Mouse (Mus musculus) left cerebral cortex, adult 2 months (tissue): ENCODE results near the gene Mup2. TPM values are rescaled to one million over a fixed set of nuclear protein-coding genes. Genes with fewer than 3 reads are reported as not detected.
"Not testable (repeated sequence)": the region's sequence is repeated elsewhere in the genome, so short reads cannot be mapped to it uniquely, and the experiment has no call there.

Experiments used
- DNase-seq, 2 experiments: peaks; one replicate each; pipeline ENCODE4 v3.0.0; 2021 to 2022; ENCODE audit warnings: low spot score in 2 of 2, mixed read lengths in 1 of 2; ENCODE audit errors: extremely low spot score in 1 of 2
- H3K27ac ChIP-seq: fragments of 200-600 bp; 2 replicates; pipeline ENCODE4 v1.8.1; 2022
- H3K4me3 ChIP-seq: fragments of 200-600 bp; 2 replicates; pipeline ENCODE4 v1.8.1; 2022
- intact Hi-C: fragments of 180-260 bp; cut with DNase I; formaldehyde crosslinking; loops from one replicate; pipeline ENCODE4 v1.15.1; 2025
- long read RNA-seq, 2 experiments: library from polyadenylated mRNA; stranded (forward); transcript quantifications; one replicate each; pipeline ENCODE4 v2.0.0; 2021; ENCODE audit warnings: borderline mapping rate in 2 of 2
- total RNA-seq, 2 experiments: library from RNA; stranded (reverse); gene quantifications; 2 replicates each; pipeline ENCODE4 v1.2.3; 2021

Gene Mup2
- total RNA-seq = not detected
- long read RNA-seq, experiment 1 = 0 reads
- long read RNA-seq, experiment 2 = 0 reads

DNA sequence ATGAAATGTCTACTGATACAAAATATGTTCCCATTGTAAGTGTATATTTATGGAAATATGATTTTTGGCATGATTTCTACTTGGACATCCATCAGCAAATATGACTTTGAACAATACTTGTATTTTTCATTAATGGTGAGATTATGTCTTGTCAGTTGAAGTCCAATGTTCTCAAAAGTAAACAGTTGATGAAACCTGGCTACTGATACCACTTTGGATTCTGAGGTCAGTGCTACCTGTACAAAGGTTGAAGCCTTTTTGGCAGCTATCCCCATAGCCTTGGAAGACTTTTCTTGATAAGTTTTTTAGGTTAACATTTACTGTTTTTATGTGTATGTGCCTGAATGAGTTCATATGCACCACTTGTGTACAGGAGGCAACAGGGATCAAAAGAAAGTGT, at the start of gene Mup2:
Gene Mup2, minus strand, starts transcription at position 101 of the 400 bp plus-strand sequence.
- H3K27ac ChIP-seq, DNase-seq, H3K4me3 ChIP-seq, intact Hi-C loops: not testable (repeated sequence)

Other genes starting within 250 kb of the Mup2 start
- gene Slc46a2, start 239.2 kb downstream of the Mup2 start, total RNA-seq = not detected
- not detected for gene Mup4, start 193.6 kb downstream of the Mup2 start, total RNA-seq
- gene Mup6, start 190.0 kb downstream of the Mup2 start, total RNA-seq = not detected
- gene Mup7, start 83.8 kb downstream of the Mup2 start, total RNA-seq = not detected
- not detected for gene Mup8, start 68.3 kb upstream of the Mup2 start, total RNA-seq